Mouse (Mus musculus) thymus, adult 2 months (tissue): ENCODE results near the gene Rnf123. TPM values are rescaled to one million over a fixed set of nuclear protein-coding genes. Genes with fewer than 3 reads are reported as not detected.
"Not testable (repeated sequence)": the region's sequence is repeated elsewhere in the genome, so short reads cannot be mapped to it uniquely, and the experiment has no call there.

Source experiments
- DNase-seq: peaks from one replicate; pipeline ENCODE4 v3.0.0; 2021
- H3K27ac ChIP-seq: fragments of 200-500 bp; 2 replicates; pipeline ENCODE4 v1.5.1; 2012; ENCODE audit warnings: low read length, control low read depth; ENCODE audit not compliant: control insufficient read depth, insufficient read depth
- H3K27me3 ChIP-seq: fragments of 200-500 bp; 2 replicates; pipeline ENCODE4 v1.6.1; 2012; ENCODE audit warnings: mild to moderate bottlenecking, low read length, moderate library complexity, mixed read lengths; ENCODE audit not compliant: control insufficient read depth, insufficient read depth
- H3K36me3 ChIP-seq: fragments of 200-500 bp; 2 replicates; pipeline ENCODE4 v1.6.1; 2012; ENCODE audit warnings: mild to moderate bottlenecking, low read length, moderate library complexity; ENCODE audit not compliant: control insufficient read depth, insufficient read depth
- H3K4me1 ChIP-seq: fragments of 200-500 bp; replicated peaks from 2 replicates; pipeline ENCODE4 v1.6.1; 2012; ENCODE audit warnings: low read length; ENCODE audit not compliant: control insufficient read depth, insufficient read depth
- H3K4me3 ChIP-seq: fragments of 200-500 bp; 2 replicates; pipeline ENCODE4 v1.5.1; 2012; ENCODE audit warnings: mild to moderate bottlenecking, low read length, control low read depth, moderate library complexity; ENCODE audit not compliant: control insufficient read depth, insufficient read depth
- CTCF ChIP-seq: fragments of 200-500 bp; IDR thresholded peaks from 2 replicates; pipeline ENCODE4 v1.5.1; 2012; ENCODE audit warnings: mild to moderate bottlenecking, control low read depth, low read length, moderate library complexity, borderline replicate concordance; ENCODE audit not compliant: control insufficient read depth, poor library complexity, insufficient read depth; ENCODE audit errors: extremely low read depth
- POLR2A ChIP-seq: fragments of 200-500 bp; IDR thresholded peaks from 2 replicates; pipeline ENCODE4 v1.6.1; 2012; ENCODE audit warnings: mild to moderate bottlenecking, low read length, control low read depth, moderate library complexity; ENCODE audit not compliant: control insufficient read depth, poor library complexity, insufficient read depth; ENCODE audit errors: extremely low read depth
- WGBS: fragments of 180-500 bp; shearing (Covaris S2); methylation state at CpG from one replicate; pipeline ENCODE4 v1.1.7; 2018; 5-methylcytosine and 5-hydroxymethylcytosine counted together
- polyA plus RNA-seq: library from polyadenylated mRNA; depleted of rRNA; stranded (reverse); fragments of >200 nt; gene quantifications from 2 replicates; pipeline ENCODE4 v1.2.3, GENCODE M21; 2012

Rnf123 gene
- polyA plus RNA-seq, 1 experiment = 246 TPM

DNA sequence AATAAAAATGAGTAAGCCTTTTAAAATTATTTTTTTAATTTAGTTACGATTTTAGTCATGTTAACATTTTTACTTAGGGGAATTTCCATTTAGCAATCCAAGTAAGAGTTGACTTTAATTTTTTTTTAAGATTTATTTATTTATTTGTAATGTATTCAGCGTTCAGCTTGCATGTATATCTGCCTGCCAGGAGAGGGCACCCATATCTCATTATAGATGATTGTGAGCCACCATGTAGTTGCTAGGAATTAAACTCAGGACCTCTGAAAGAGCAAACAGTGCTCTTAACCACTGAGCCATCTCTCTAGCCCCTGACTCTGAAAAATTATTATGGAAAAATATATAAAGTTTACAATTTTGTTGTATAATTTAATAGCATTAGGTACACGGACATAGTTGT, 56.6 kb downstream of the Rnf123 start:
- WGBS = 89% methylated on average over 3 of the region's 3 CpGs
- peaks cover 28% of the 10 kb centered on the region for H3K36me3 ChIP-seq
- no peak overlapping the region for H3K27ac ChIP-seq

DNA sequence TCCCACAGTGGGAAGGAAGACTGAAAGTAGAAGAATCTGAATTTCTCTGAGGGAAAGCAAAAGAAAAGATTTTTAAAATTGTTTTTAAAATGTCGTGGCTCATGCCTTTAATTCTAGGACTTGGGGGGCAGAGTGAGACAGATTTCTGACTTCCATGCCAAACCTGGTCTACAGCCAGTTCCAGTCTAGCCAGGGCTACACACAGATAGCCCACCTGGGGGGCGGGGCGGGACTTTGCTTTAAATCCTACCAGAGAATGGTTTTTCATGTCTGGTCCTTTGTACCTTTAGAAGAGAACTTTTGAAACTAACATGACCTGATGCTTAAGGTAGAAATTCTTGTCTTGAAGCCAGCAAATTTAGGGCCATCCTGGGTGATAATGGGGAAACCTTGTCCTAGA, 59.9 kb downstream of the Rnf123 start:
- DNase-seq = no peak
- Histone ChIP-seq H3K27ac (no peak overlapping the region), H3K36me3 (peaks cover 23% of the 10 kb centered on the region), H3K4me3 (no peak overlapping the region), H3K4me1 (no peaks in the 10 kb centered on the region; the same call in 1 of the 2 replicates), H3K27me3 (no peaks in the 10 kb centered on the region)
- TF ChIP-seq CTCF (no peak), POLR2A (no peak)
- 92% methylated on average over 3 of the region's 3 CpGs for WGBS

More for the DNA sequence above, 56.6 kb downstream of the Rnf123 start:
- Histone ChIP-seq H3K4me3 (no peak overlapping the region), H3K4me1 (no peaks in the 10 kb centered on the region), H3K27me3 (no peaks in the 10 kb centered on the region)
- no peak for DNase-seq
- TF ChIP-seq POLR2A (no peak), CTCF (no peak)

DNA sequence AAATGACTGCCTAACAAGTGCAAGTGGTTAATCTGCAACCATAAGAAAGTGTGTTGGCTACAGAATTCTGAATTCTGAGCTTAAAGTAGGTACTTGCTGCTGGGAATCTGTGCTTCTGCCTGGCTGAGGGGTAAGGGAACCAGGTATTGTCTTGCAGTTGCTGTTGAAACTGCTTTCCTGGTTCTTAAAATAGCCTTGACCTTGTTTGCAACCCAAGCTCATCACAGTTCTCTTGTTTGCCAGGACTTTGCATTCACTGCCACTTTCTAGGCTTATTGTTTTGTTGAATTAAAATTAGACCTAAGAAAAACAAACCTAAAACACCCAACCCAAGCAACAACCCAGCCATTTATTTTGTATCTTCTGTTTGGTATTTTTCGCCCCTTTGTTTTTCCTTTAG, 62.4 kb downstream of the Rnf123 start:
- Histone ChIP-seq H3K36me3 (peaks cover 15% of the 10 kb centered on the region), H3K27me3 (no peaks in the 10 kb centered on the region), H3K4me3 (no peak overlapping the region), H3K4me1 (no peaks in the 10 kb centered on the region; the same call in 1 of the 2 replicates), H3K27ac (no peak overlapping the region)
- no peak for DNase-seq
- WGBS = 100% methylated on average over 1 of the region's 1 CpGs
- TF ChIP-seq CTCF = no peak
- no peak for TF ChIP-seq POLR2A

DNA sequence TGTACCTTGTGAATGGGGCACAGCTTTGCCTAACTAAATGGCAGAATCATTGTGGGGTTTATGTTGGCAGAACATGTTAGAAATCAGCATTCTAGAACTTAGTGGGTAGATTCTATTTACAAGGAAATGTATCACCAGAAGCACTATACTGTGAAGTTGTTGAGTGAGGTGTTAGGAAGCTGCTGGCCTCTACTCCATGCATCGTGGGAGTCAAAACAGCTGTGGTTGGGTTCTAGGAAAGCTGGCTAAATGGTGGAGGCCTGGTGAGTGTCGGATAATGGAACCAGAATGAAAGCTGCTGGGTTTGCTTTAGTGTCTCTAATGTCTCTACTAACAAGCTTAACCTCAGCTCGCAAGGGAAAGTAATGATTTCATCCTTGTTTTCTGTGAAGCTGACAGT, 66.0 kb downstream of the Rnf123 start:
- H3K36me3 ChIP-seq = peaks cover 17% of the 10 kb centered on the region
- 96% methylated on average over 3 of the region's 3 CpGs for WGBS
- H3K4me3 ChIP-seq = no peak overlapping the region
- TF ChIP-seq POLR2A = no peak
- no peak overlapping the region for H3K27ac ChIP-seq
- DNase-seq = no peak
- H3K4me1 ChIP-seq = no peaks in the 10 kb centered on the region; the same call in 1 of the 2 replicates
- no peaks in the 10 kb centered on the region for H3K27me3 ChIP-seq

DNA sequence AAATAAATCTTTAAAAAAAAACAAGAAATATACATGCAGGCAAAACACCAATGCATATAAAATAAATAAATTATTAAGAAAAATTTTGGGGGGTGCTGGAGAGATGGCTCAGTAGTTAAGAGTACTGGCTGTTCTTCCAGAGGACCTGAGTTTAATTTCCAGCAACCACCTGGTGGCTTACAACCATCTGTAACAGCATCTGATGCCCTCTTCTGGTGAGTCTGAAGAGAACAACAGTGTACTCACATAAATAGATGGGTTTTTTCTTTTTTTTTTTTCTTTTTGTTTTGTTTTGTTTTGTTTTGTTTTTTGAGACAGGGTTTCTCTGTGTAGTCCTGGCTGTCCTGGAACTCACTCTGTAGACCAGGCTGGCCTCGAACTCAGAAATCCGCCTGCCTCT, 69.6 kb downstream of the Rnf123 start:
- H3K4me3 ChIP-seq, H3K27ac ChIP-seq, H3K27me3 ChIP-seq, H3K4me1 ChIP-seq, DNase-seq: not testable (repeated sequence)
- peaks cover 17% of the 10 kb centered on the region for H3K36me3 ChIP-seq
- 96% methylated on average over 2 of the region's 2 CpGs for WGBS

DNA sequence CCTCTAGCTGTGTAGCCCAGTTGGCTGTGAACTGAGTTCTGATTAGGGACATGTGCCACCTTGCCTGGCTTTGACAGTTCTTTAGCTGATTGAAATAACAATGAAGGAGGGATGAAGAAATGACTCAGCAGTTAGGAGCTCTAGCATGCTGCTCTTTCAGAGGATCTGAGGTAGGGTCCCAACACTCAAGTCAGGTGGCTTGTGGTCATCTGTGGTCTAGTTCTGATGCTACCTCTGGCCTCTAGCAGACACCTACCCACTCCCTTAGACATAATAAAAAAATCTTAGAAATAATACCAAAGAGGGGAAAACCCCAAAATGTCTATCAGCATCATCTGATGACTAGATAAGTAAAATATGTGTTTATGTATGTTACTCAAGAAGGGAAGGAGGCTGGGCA, 72.8 kb downstream of the Rnf123 start:
- H3K4me3 ChIP-seq = no peak overlapping the region
- H3K27ac ChIP-seq = no peak overlapping the region
- DNase-seq = no peak
- H3K27me3 ChIP-seq = no peaks in the 10 kb centered on the region
- H3K36me3 ChIP-seq = peaks cover 14% of the 10 kb centered on the region
- TF ChIP-seq POLR2A = no peak
- no peak for TF ChIP-seq CTCF
- H3K4me1 ChIP-seq = no peaks in the 10 kb centered on the region

DNA sequence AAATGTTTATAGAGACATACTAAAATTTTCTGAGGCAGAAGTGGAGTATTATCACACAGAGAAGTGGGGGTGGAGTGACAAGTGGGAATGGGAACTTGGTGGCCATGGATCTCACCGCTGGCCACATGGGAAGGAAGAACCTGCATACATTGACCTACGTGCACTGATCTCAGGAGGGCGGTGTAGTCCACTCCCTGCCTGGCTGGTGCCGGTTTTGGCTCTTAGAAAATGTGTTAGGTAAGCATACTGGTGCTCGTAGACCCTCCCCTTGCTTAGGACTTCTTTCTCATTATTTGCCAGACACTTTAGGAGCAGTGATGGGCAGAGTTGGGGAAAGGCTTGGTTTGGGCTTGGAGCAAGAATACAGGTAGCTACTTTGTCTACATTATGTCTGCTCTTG, 75.1 kb downstream of the Rnf123 start:
- no peak for DNase-seq
- Histone ChIP-seq H3K36me3 (peaks cover 7% of the 10 kb centered on the region), H3K27me3 (no peaks in the 10 kb centered on the region), H3K27ac (no peak overlapping the region), H3K4me1 (peaks cover 6% of the 10 kb centered on the region), H3K4me3 (no peak overlapping the region)
- TF ChIP-seq CTCF (no peak), POLR2A (no peak)
- 96% methylated on average over 5 of the region's 5 CpGs for WGBS

DNA sequence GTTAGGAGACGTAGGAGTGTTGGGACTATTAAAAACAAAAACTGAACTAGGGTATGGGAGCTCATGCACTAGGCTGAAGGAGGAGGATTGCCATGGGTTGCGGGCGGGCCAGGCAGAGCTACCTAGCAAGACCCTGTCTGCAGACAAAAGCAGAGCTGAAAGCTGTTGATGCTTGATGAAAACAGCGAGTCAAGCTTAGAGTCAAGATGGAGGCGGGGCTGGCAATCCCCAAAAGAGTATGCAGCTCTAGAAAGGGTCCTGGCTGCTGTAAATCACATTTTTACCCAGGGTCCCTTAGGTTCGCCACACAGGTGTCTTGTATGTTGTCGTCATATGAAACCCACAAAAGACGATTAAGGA, 79.6 kb downstream of the Rnf123 start:
- H3K4me1 ChIP-seq = peaks cover 6% of the 10 kb centered on the region
- no peaks in the 10 kb centered on the region for H3K27me3 ChIP-seq
- peak overlapping the region; percentile 92 for H3K4me3 ChIP-seq
- no peak for TF ChIP-seq CTCF
- TF ChIP-seq POLR2A = no peak
- H3K27ac ChIP-seq = peak overlapping the region; percentile 70
- H3K36me3 ChIP-seq = no peaks in the 10 kb centered on the region
- DNase-seq = peak; percentile 52
- WGBS = under 1% methylated on average over 8 of the region's 8 CpGs
